Mouse (Mus musculus): ENCODE measurements around the gene Marveld2. TPM values are rescaled to one million over a fixed set of nuclear protein-coding genes. Genes with fewer than 3 reads are reported as not detected.

The Marveld2 gene
- total RNA-seq, 2 experiments from 2014 or later: 0.51 to 0.64 TPM

GRCm38 (mm10) chr13:100552009-100552368, 64.8 kb downstream of the Marveld2 start:
- intact Hi-C loops (cut with DNase I): no loop called here
- no peak for TF ChIP-seq CTCF (IDR thresholded peaks at IDR 0.05)
- DNase-seq: no peak
- no peak overlapping the region for H3K27ac ChIP-seq
- peak overlapping the region; percentile 74 for H3K4me3 ChIP-seq

- no peak for DNase-seq
- Histone ChIP-seq H3K4me3 (peak overlapping the region; percentile 74), H3K27ac (no peak overlapping the region)
- no peak for TF ChIP-seq CTCF (IDR thresholded peaks at IDR 0.05)
- intact Hi-C loops (cut with DNase I): no loop called here
Observed at GRCm38 (mm10) chr13:100551371-100552008, 65.3 kb downstream of the Marveld2 start.

- intact Hi-C loops (cut with DNase I): no loop called here
- TF ChIP-seq CTCF (IDR thresholded peaks at IDR 0.05): no peak
- DNase-seq: no peak
- H3K4me3 ChIP-seq: no peak overlapping the region
- H3K27ac ChIP-seq: no peak overlapping the region
Observed at GRCm38 (mm10) chr13:100547269-100547668, 69.5 kb downstream of the Marveld2 start.

Other genes with a start within 250 kb of the Marveld2 start
- not detected for gene Naip1, start 164.1 kb downstream of the Marveld2 start, total RNA-seq (2021)
- 10 to 100 TPM; 20.7 to 22.4 TPM for gene Gtf2h2, start 124.4 kb downstream of the Marveld2 start, total RNA-seq (2021)
- gene Ocln, start 64.3 kb downstream of the Marveld2 start, total RNA-seq (2021): under 1 TPM in 1 of 2 experiments, not detected in 1; 0.15 TPM
- gene Ak6, start 34.0 kb upstream of the Marveld2 start, total RNA-seq (2021): 10 to 100 TPM; 67.2 to 80.7 TPM
- gene Rad17, start 34.1 kb upstream of the Marveld2 start, total RNA-seq (2021): 10 to 100 TPM; 11.4 to 13.7 TPM
- gene Taf9, start 34.6 kb upstream of the Marveld2 start, total RNA-seq (2021): 1 to 10 TPM in 1 of 2 experiments, under 1 TPM in 1; 0.56 to 7.4 TPM
- gene Ccdc125, start 52.7 kb upstream of the Marveld2 start, total RNA-seq (2021): under 1 TPM; 0.15 to 0.17 TPM
- 10 to 100 TPM; 11.5 to 13.6 TPM for gene Cdk7, start 114.0 kb upstream of the Marveld2 start, total RNA-seq (2021)
- gene Mrps36, start 127.7 kb upstream of the Marveld2 start, total RNA-seq (2021): 100 to 1,000 TPM; 118 to 180 TPM
- gene Cenph, start 158.9 kb upstream of the Marveld2 start, total RNA-seq (2021): not detected
- not detected for gene Ccnb1, start 169.6 kb upstream of the Marveld2 start, total RNA-seq (2021)
- gene Slc30a5, start 216.5 kb upstream of the Marveld2 start, total RNA-seq (2021): 10 to 100 TPM in 1 of 2 experiments, 1 to 10 TPM in 1; 9.1 to 13.6 TPM